Mouse (Mus musculus) embryonic fibroblast, embryonic 13.5 days (primary cell): ENCODE results near the gene Wrb.

Source experiments
- CTCF ChIP-seq: IDR thresholded peaks from 2 replicates; pipeline ENCODE4 v1.5.1; 2011; ENCODE audit warnings: mild to moderate bottlenecking, control low read depth, low read length, moderate library complexity, borderline replicate concordance; ENCODE audit not compliant: insufficient read depth
- POLR2A ChIP-seq: IDR thresholded peaks from 2 replicates; pipeline ENCODE4 v1.6.1; 2011; ENCODE audit warnings: low read depth, mild to moderate bottlenecking, control low read depth, low read length, moderate library complexity

- TF ChIP-seq CTCF (no peak), POLR2A (no peak; the same call in 1 of the 2 replicates)
Observed at GRCm38 (mm10) chr16:96120022-96120623, 25.1 kb upstream of the Wrb start.
